Mouse (Mus musculus): ENCODE measurements around the gene Anapc11.
"Not testable (repeated sequence)": the region's sequence is repeated elsewhere in the genome, so short reads cannot be mapped to it uniquely, and the experiment has no call there.

GRCm38 (mm10) chr11:120582982-120583293, 15.3 kb upstream of the Anapc11 start:
- TF ChIP-seq ZC3H11A (IDR thresholded peaks at IDR 0.05; ENCODE audit: low read depth, low read length); CTCF (conservative IDR thresholded peaks at IDR 0.05 in 1 of 2, IDR thresholded peaks at IDR 0.05 in 1 of 2; ENCODE audit: low read depth in 2 of 2, low read length in 2 of 2); UBTF (IDR thresholded peaks at IDR 0.05; ENCODE audit: low read depth, low read length): not testable (repeated sequence)

Data from CH12.LX (cell line).